Mouse (Mus musculus): ENCODE results near the gene Rhox8.
"Not testable (repeated sequence)": the region's sequence is repeated elsewhere in the genome, so short reads cannot be mapped to it uniquely, and the experiment has no call there.

Gene Rhox8

DNA sequence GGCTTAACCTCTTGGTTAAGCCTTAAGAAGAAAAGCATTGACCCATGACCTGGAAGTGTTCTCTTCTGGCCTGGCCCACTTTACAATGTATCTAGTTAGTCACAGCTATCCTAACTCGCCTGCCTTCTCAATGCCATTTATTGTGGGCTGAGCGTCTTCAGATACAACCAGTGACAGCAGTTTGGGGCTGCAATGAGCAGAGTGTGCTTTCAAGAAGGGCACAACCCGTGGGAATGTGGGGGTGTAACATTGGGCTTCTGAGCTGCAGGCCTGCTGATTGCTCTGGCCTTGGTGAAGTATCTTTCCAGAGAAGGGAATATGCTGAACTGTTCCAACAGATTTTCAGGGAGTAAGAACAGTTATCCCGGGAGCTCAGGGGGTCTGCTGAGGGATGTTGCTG lies at the start of gene Rhox8:
TSS of gene Rhox8 (minus strand) at position 101 of the 400 bp plus-strand sequence.
- DNase-seq (ENCODE audit: low spot score) = no peak

DNA sequence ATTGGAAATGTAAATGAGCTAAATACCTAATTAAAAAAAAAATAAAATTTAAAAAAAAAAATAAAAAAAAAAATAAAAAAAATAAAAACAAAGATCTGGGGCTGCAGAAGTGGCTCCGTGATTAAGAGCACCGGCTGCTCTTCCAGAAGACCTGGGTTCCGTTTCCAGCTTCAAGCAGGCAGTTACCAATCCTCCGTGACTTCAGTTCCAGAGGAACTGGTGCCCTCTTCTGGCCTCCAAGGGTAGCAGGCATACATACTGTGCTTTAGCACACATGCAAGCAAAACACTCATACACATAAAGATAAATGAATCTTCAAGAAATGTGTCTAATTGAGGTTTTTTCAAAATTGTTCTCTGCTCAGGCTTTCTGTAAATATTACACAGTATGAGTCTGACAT lies 37.6 kb upstream of the Rhox8 start:
- DNase-seq (ENCODE audit: low spot score) = no peak

GRCm38 (mm10) chrX:37908581-37908980 lies 29.8 kb upstream of the Rhox8 start:
- DNase-seq (ENCODE audit: low spot score) = no peak

DNA sequence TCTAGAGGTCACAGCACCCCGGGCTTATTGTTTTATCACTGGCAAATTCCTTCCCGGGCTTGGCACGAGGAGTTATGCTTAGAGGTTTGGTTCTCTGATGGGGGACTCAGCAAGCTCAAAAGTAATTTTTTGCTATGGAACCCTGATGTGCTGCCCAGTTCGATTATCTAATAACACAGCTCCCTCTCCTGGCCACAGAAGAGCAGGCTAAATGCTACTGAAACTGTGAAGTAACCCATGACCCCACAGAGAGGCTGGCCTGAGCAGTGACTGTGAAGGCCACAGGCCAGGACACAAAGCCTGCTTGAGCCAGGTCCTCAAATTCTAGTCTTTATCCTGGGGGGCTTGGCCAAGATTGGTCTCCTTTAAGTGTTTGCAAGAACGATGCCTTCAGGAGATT lies 25.0 kb upstream of the Rhox8 start:
- no peak for DNase-seq (ENCODE audit: low spot score)

DNA sequence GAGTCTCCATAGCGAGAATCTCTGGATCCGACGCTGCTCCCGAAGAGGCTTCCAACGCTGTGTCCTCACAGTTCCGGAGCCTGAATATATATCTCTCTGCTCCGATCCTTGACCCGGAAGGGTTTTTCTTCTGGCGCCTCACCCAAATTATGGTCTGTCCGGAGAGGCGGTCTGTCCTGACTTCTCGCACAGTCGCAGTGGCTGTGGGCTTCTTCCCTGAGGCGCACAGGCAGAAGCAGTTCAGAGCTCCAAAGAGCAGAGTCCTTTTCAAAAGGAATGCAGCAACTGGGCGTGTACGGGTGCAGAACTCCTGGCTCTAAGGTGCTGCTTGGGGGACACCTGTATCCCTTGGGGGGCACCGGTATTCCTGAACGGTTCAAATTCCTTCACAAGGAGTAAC lies 22.9 kb upstream of the Rhox8 start, which contains the start of gene Rhox9:
TSS of gene Rhox9 (minus strand) at position 101 of the 400 bp plus-strand sequence.
- not testable (repeated sequence) for DNase-seq (ENCODE audit: low spot score)

GRCm38 (mm10) chrX:37897132-37897531 lies 18.4 kb upstream of the Rhox8 start, which contains the start of gene Rhox7b:
Rhox7b (minus strand) TSS chrX:37897232.
- not testable (repeated sequence) for DNase-seq (ENCODE audit: low spot score)

DNA sequence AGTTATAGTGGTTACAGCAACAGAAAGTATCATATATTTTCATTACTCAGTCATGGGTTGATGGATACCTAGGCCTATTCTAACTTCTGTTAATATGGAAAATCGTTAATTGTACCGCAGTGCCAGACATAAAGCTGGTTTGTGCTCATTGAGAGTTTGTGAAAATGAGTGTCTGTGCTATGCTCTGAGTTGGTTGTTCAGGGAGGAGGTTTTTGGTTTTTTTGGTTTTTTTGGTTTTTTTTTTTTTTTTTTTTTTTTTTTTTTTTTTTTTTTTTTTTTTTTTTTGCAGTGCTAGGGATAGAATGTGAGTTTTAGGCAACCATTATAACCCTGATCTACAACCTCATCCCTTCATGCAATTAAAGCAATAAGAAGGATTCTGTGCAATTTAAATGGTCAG lies 7.1 kb downstream of the Rhox8 start:
- DNase-seq (ENCODE audit: low spot score) = no peak

DNA sequence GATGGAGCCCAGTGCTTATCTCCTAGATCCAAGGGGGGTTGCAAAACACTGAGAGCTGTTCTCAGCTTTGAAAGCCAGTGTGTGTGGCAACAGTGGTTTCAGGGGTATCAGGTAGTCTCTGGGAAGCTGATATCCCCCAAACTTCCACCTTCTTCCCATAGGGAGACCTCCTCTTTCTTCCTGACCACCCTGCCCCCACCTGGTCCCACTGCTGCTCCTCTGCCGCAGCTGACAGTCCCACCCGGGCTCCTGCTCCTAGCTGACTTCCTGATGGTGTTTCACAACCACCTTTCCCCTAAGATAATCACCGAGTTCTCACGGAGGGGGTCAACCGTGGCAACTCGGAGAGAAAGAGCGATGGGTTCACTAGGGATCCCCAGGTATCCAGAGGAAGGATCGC lies 47.4 kb downstream of the Rhox8 start, which contains the start of gene Rhox7a:
TSS of gene Rhox7a (plus strand) at position 301 of the 400 bp plus-strand sequence.
- DNase-seq (ENCODE audit: low spot score) = not testable (repeated sequence)

GRCm38 (mm10) chrX:37826610-37827009 lies 52.1 kb downstream of the Rhox8 start, which contains the start of gene Rhox6:
Rhox6 (plus strand) TSS chrX:37826910.
- DNase-seq (ENCODE audit: low spot score) = not testable (repeated sequence)

Data from lung, postnatal 25 days (tissue).